Mouse (Mus musculus): ENCODE data around the gene Hoxd4.

Gene Hoxd4

DNA sequence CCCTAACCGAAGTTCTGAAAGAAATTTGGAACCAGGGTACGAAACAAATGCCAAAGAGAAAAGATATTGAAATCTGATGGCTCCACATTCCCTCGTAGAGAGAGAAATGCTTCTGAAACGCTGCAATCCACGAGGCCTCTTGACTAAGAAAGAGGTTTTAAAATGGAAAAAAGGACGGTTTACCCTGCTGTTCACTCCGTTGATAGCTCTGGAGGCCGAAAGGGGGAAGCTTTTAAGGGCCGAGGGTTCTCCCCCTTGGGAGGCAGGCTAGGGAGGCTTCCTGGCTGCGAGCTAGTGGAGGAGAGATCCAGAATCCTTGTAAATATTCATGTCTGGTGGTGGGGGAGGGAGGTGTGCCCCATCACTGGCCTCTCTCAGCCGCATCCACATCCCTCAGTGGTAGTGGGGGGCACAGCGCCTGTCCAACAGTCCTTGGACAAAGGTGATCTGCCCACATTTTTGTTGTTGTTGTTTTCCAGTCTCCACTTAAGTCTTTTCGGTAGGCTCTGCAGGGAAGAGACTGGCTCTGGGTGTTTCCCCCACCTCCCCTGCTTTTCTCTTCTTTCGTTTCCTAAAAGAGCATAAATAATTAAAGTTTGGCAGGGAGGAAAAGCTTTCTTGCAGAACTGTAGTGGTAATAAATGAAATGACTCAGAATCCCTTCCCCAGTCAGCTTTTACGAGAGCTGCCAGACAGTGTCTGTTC, 32.7 kb upstream of the Hoxd4 start, which contains the start of gene Hoxd11:
Hoxd11 (plus strand) TSS at position 667 of the 705 bp plus-strand sequence.
- in situ Hi-C loops (cut with MseI, MboI): no loop called here

DNA sequence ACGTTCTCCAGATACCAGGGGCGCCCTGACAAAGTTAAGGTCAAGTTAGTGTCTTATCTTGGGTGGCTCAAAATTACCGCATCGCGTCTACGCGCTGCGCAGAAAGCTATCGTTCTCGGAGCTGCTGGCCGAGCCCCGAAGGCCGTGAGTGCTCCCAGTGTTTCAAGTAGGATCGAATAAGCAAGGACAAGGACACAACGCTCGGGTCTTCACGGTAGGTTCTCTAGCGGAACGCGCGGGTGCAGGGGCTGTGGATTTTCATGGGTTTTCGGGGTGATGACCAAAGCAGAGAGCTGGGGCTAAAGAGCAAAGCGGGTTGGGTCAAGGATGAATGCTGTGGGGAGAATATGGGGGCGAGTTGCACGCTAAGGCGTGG, 32.1 kb upstream of the Hoxd4 start:
- in situ Hi-C loops (cut with MseI, MboI): no loop called here

DNA sequence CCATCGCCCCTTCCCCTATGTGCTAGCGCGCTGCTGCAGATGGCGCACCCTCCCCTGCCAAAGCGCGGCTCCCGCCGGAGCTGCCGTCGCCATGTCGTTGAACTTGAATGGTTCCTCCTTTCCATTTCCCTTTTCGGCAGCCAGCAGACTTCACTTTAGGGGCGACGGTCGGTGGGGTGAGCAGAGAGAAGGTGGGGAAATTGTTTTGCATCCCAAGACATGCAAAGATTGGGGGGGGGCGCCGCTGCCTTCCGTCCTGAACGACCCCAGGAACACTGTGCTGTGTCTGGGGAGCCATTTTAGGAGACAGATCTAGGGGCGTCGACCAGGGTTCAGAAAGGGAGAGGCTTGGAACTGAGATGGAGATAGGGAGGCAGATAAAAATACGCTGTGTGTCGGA, 31.7 kb upstream of the Hoxd4 start:
- in situ Hi-C loops (cut with MseI, MboI): no loop called here

DNA sequence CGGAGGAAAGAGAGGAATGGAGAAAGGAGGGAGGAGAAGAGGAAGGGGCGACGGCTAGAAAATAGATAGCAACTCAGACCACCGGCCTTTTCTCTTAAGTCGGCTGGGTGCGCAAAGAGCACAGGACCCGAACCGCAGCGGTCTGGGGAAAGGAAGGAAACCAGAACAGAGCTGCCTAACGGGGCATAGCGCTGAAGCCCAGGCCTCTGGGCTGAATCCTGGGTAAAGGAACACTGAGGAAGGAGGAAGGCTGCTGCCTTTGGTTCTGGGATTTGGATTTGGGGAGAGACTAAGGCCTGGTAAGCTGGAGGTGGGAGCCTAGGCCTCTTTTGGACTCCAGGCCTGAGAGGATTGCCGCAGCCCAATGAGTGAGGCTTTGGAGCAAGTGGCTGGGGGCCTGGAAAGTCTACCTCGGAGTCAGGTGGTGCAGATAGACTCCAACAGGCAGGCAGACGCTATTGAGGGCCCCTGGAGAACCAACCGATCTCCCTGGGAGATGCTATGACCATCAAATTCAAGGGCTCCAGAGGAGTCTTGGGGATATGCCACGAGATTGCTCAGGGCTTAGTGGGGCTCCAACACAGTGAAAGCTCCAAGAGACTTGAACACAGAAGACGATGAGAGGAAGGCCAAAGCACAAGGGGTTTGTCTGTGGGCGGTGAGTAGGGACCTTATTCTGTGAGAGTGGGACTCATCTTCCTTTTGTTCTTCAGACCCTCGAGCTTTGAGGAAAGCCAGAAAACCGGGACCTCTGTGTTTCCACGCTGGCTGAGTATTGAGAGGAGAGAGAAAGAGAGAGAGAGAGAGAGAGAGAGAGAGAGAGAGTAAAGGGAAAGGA, 30.9 kb upstream of the Hoxd4 start:
- in situ Hi-C loops (cut with MseI, MboI): no loop called here

DNA sequence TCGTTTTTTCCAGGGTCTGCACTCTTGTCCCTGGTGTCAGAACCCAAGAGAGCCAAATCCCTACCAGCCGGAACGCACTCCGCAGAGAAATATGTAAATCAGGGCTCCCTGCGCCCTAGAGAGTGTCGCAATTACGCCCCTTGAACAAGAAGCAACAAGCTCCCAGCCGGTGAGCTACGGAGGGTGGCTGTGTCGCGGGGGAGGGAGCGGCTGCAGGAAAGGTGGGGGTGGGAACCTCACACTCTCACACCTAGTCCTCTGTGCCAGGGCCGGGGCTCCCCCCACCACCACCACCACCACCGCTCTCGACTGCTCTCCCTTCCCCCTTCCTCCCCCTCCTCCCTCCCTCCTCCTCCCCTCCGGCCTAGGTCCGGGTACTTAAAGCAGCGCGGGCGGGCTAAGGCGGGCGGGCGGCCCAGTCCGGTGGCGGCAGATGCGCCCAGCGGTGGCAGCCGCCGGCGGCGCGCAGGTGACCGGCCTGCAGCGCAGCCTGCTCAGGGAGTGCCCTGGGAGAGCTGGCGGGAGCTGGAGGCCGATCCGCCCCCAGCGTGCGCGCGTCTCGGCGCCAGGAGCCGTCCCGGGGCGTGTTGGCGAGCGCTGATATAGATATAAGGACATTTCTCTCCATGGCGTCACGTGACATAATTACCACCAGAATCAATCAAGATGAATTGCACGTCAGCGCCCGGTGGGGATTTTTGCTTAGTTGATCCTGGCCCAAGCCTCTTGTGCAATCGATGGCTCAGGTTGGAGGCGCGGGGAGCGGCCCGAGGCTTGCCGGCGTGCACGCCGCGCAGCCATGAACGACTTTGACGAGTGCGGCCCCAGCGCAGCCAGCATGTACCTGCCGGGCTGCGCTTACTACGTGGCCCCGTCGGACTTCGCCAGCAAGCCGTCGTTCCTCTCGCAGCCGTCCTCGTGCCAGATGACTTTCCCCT, 29.9 kb upstream of the Hoxd4 start:
- in situ Hi-C loops (cut with MseI, MboI): no loop called here

DNA sequence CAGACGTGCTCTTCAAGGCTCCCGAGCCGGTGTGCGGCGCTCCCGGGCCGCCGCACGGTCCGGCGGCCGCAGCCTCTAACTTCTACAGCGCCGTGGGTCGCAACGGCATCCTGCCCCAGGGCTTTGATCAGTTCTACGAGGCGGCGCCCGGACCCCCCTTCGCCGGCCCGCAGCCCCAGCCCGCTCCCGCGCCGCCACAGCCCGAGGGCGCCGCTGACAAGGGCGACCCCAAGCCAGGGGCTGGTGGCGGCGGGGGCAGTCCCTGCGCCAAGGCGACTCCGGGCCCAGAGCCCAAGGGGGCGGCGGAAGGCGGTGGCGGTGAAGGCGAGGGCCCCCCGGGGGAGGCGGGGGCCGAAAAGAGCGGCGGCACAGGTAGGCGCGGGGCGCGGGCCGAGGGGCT, 28.9 kb upstream of the Hoxd4 start:
- in situ Hi-C loops (cut with MseI, MboI): no loop called here

DNA sequence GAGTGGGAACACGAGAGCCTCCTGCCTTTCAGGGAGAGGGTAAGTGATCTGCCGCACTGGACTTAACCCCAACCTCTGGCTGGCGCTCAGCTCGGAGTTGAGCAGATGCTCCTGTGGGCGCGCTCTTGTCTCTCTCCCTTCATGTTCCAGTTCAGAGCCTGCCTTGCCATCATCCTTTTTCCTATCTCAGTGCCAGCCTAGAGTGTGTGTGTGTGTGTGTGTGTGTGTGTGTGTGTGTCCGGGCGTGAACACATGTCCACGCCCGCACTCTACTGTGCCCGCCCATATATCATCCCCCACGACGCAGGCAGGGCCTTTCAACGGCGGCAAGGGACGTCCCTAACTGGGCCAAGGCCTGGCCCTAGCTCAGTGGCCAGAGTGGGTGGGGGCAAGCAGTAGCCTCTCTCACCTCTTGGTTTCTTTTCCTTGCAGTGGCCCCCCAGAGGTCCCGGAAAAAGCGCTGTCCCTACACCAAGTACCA, 28.2 kb upstream of the Hoxd4 start:
- in situ Hi-C loops (cut with MseI, MboI): no loop called here

DNA sequence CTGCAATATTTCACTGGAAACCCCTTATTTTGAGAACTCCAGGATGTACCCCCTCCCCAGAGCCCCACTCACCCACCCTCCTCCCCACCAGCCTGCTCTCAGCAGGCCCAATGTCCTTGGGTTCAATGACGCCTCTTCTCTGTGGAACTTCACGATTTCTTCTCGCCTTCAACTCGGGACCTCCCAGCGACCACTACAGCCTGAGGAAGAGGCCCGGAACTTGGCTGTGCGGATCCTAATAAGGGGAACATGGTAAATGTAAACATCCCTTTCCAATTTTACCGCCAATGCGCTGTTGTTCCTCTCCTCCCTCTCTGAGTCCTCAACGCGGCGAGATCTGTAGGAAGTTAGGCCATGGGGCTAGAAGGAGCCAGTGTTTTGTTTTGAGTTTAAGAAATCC, 27.6 kb upstream of the Hoxd4 start:
- in situ Hi-C loops (cut with MseI, MboI): no loop called here

DNA sequence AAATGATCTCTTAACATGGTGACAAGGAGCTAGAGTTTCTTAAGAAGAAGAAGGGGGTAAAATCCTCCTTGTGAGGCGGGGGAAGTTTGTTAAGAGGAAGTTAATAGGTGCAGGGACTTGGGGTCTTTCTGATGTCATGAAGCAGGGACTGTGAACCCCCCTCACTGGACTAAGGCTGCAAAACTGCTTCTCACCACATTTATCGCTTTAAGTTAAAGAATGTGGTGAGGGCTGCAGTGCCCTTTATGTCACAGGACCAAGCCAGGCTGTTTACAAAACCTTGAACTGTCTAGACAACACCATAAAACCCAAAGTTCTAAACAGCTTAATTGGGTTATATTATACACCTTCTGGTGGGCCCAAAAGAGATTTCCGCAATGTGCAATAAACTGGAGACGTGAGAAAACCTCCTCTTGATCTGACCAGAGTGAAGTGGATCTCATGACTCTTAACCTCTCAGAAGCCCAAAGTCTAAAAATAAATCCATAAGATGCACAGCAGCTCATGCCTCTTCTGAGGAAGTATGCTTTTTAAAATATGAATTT, 26.6 kb upstream of the Hoxd4 start:
- in situ Hi-C loops (cut with MseI, MboI): no loop called here

- in situ Hi-C loops (cut with MseI, MboI): no loop called here
Observed at GRCm38 (mm10) chr2:74686301-74686987, 25.3 kb upstream of the Hoxd4 start.

GRCm38 (mm10) chr2:74686988-74687697, 24.6 kb upstream of the Hoxd4 start:
- in situ Hi-C loops (cut with MseI, MboI): no loop called here

DNA sequence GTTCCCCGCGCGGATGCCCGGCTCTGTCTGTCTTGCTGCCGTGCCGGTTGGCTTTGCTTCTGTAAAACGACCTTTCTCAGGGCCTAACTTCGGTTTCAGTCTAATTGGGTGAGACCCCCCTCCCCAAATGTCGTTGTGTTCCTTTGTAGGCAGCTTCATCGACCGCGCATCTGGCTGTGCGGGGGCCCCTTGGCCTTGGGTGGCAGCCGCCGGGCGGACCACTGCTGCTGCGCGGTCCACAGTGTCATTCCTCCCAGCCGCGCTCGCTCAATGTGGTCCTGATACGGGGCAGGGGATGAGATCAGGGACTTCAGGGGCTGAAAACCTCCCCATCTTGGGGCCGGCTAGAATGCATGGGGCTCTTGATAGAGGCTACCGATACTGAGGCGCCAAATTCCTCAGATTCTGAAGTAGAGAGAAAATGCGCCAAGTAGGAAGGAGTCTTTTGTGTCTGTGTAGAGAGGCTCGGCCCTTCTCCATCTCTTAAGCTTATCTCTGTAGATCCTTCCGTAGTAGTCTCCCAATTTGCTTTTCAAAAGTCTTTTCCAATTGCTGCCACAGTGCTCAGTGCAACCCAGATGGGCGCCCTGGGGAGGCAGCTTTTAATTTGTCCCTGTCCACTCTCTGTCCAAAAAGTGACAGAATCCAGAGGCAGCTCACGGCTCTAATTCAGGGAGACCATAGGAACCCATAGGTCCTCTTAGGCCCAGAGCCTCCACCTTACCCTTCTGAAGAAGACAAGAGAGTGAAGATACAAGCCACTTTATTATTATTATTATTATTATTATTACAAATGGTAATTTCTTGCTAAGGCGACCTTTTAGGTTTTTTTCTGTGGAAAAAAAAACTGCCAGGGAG, 23.8 kb upstream of the Hoxd4 start:
- in situ Hi-C loops (cut with MseI, MboI): no loop called here

- in situ Hi-C loops (cut with MseI, MboI): no loop called here
Observed at GRCm38 (mm10) chr2:74688795-74689573, 22.7 kb upstream of the Hoxd4 start.

DNA sequence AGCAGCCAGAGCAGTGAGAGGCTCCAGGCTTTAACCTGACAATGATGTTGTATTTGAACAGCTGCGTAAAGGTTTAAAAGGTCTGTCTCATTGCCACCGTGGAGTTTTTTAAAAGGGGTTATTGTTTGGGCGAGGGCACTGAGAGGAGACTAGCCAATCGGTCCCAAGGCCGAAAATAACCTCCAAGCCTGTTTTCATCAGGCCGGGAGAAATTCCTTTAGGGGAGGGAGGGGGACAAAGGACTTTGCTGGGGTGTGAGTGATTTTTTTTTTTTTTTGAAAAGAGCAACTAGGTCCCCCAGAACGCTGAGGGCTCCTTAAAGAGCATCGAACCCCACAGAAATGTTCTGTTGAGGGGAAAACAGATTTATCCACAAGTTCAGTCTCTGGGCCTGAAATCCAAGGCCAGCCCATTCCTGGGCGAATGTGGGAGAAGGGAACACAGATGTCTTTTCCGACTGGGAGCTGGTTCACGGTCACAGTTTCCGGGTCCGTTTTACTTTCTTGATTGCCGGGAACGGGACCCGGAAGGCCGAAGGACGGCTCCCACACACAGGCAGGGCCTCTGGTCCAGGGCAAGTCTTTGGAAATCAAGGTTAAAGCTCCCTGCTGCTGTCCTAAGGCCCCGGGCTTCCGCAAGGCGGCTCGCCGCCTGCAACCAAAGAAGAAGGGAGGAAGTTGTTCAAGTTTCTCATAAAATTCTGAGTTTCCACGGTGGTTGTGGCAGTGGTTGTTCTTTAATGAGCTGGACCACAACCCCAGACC, 22.0 kb upstream of the Hoxd4 start:
- in situ Hi-C loops (cut with MseI, MboI): loop anchor here in 1 of 2 experiments (10.0 kb wide), 1 partner anchor 615 kb away; no protein-coding TSS in a partner anchor

DNA sequence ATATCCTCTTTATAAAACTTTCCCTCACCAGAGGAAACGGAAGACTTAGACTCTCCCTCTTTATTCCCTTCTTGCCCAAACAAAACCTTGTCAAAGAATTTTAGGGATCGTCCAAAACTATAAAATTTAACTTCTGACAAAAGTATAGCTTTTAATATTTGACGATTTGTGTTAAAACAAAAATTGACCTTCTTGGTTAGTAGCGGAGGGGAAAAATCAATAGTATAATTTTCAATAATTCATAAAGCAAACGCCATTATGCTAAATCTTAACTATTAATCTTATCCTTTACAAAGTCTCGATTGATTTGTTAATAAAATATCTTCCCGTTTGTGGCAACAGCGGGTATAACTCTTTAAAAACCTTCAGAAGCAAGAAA, 21.4 kb upstream of the Hoxd4 start:
- in situ Hi-C loops (cut with MseI, MboI): loop anchor here in 1 of 2 experiments (10.0 kb wide), 1 partner anchor 614 kb away; no protein-coding TSS in a partner anchor

- in situ Hi-C loops (cut with MseI, MboI): loop anchor here in 1 of 2 experiments (10.0 kb wide), 1 partner anchor 614 kb away; no protein-coding TSS in a partner anchor
Observed at GRCm38 (mm10) chr2:74691022-74691951, 20.4 kb upstream of the Hoxd4 start, which contains the start of gene Hoxd10. Gene Hoxd10 (plus strand): TSS chr2:74691924.
